Comparison of ENCODE assay signal across 19 mouse cellular contexts in the genomic region with DNA sequence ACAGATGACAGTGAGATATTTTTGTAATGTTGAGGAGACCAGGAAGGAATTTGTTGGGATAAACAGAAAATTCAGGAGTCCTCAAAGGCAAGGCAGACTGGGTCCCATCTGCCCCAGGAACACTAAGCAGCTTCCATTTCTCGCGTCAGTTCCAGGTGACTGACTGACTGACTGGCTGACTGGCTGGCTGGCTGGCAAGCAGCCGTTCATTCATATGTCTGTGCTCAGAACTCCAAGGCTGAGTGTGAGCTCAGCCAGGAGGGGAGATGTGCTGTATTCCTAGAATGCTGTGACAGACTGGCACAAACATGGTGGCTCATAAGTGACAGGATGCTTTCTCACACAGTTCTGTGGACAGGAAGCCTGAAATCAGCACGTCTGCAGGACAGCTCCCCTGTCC. TPM values are rescaled to one million over a fixed set of nuclear protein-coding genes. Genes with fewer than 3 reads are reported as not detected.
DNase-seq lines count a peak whose midpoint lies in the region; ATAC-seq and TF ChIP-seq lines count a peak whose summit lies in the region.
"Had no signal": no experiment of that assay in that cellular context is flagged by ENCODE, and none has a peak within 500 bp of the region (broad histone marks: within the 10 kb centered on the region; RNA-seq: fewer than 3 reads in every experiment).

No protein-coding gene starts in this region.

- peaks cover 27% of the 10 kb centered on the region for H3K4me1 ChIP-seq in forebrain, embryonic 15.5 days
- H3K4me1 ChIP-seq in forebrain, embryonic 11.5 days (replicated peaks; ENCODE audit: control insufficient read depth, insufficient read depth, low read length), result no peaks in the 10 kb centered on the region
- peaks cover 9% of the 10 kb centered on the region for H3K4me1 ChIP-seq in forebrain, postnatal 0 days (ENCODE audit: insufficient read depth)
- H3K4me1 ChIP-seq in midbrain, embryonic 14.5 days (ENCODE audit: control insufficient read depth, insufficient read depth, low read length), result peaks cover 21% of the 10 kb centered on the region
- H3K4me1 ChIP-seq: intestine, embryonic 15.5 days; liver, embryonic 15.5 days had no signal

- H3K9me3 ChIP-seq in forebrain, embryonic 15.5 days, result no peaks in the 10 kb centered on the region
- no peaks in the 10 kb centered on the region for H3K9me3 ChIP-seq in forebrain, embryonic 11.5 days (ENCODE audit: control insufficient read depth, low read length)
- no peaks in the 10 kb centered on the region for H3K9me3 ChIP-seq in forebrain, postnatal 0 days (ENCODE audit: low read length)
- no peaks in the 10 kb centered on the region for H3K9me3 ChIP-seq in midbrain, embryonic 14.5 days (ENCODE audit: control insufficient read depth, low read length)
- H3K9me3 ChIP-seq: embryonic facial prominence, embryonic 10.5 days; heart, embryonic 12.5 days; intestine, embryonic 15.5 days; liver, embryonic 15.5 days; megakaryocyte, embryonic 14.5 days had no signal

- no peak overlapping the region for H3K4me3 ChIP-seq in forebrain, embryonic 15.5 days
- no peak overlapping the region for H3K4me3 ChIP-seq in forebrain, embryonic 11.5 days (ENCODE audit: low read depth, low read length)
- no peak overlapping the region for H3K4me3 ChIP-seq in forebrain, postnatal 0 days (ENCODE audit: low read depth, low read length)
- H3K4me3 ChIP-seq in midbrain, embryonic 14.5 days (replicated peaks; ENCODE audit: low read depth, low read length), result no peak overlapping the region
- H3K4me3 ChIP-seq: embryonic facial prominence, embryonic 10.5 days; heart, embryonic 12.5 days; intestine, embryonic 15.5 days; liver, embryonic 15.5 days; megakaryocyte, embryonic 14.5 days had no signal

- WGBS in forebrain, embryonic 15.5 days, result 59% methylated on average over 4 of the region's 4 CpGs
- 85% methylated on average over 4 of the region's 4 CpGs for WGBS in forebrain, embryonic 11.5 days
- 61% methylated on average over 4 of the region's 4 CpGs for WGBS in forebrain, postnatal 0 days
- WGBS in midbrain, embryonic 14.5 days, result 60% methylated on average over 4 of the region's 4 CpGs

- intact Hi-C loops in left cerebral cortex, postnatal 4 days (cut with DNase I), result no loop called here

- no peak for TF ChIP-seq CTCF in forebrain, postnatal 0 days (IDR thresholded peaks at IDR 0.05; ENCODE audit: low read depth)

- H3K36me3 ChIP-seq in forebrain, embryonic 15.5 days, result peaks cover 38% of the 10 kb centered on the region
- no peaks in the 10 kb centered on the region; the same call in 1 of the 2 replicates for H3K36me3 ChIP-seq in forebrain, embryonic 11.5 days (ENCODE audit: control insufficient read depth, insufficient read depth, low read length)
- peaks cover 62% of the 10 kb centered on the region for H3K36me3 ChIP-seq in forebrain, postnatal 0 days (ENCODE audit: insufficient read depth)
- H3K36me3 ChIP-seq in midbrain, embryonic 14.5 days (ENCODE audit: control insufficient read depth, insufficient read depth, low read length), result peaks cover 49% of the 10 kb centered on the region
- H3K36me3 ChIP-seq: heart, embryonic 12.5 days; intestine, embryonic 15.5 days; liver, embryonic 15.5 days had no signal

- no peaks in the 10 kb centered on the region for H3K27me3 ChIP-seq in forebrain, embryonic 15.5 days
- no peaks in the 10 kb centered on the region for H3K27me3 ChIP-seq in forebrain, embryonic 11.5 days (ENCODE audit: control insufficient read depth, insufficient read depth, low read length)
- H3K27me3 ChIP-seq in forebrain, postnatal 0 days (ENCODE audit: insufficient read depth, low read length), result no peaks in the 10 kb centered on the region
- H3K27me3 ChIP-seq in midbrain, embryonic 14.5 days (ENCODE audit: control insufficient read depth, insufficient read depth, low read length), result no peaks in the 10 kb centered on the region
- H3K27me3 ChIP-seq: heart, embryonic 12.5 days; intestine, embryonic 15.5 days; liver, embryonic 15.5 days; megakaryocyte, embryonic 14.5 days; Patski had no signal

- H3K4me2 ChIP-seq in forebrain, embryonic 15.5 days (replicated peaks), result no peak overlapping the region
- H3K4me2 ChIP-seq in forebrain, embryonic 11.5 days (ENCODE audit: low read depth, low read length, severe bottlenecking), result no peak overlapping the region
- H3K4me2 ChIP-seq in forebrain, postnatal 0 days (ENCODE audit: low read depth), result no peak overlapping the region
- H3K4me2 ChIP-seq in midbrain, embryonic 14.5 days (ENCODE audit: low read length), result no peak overlapping the region
- H3K4me2 ChIP-seq: heart, embryonic 12.5 days; intestine, embryonic 15.5 days; liver, embryonic 15.5 days had no signal

- peak; percentile 64 for ATAC-seq in forebrain, embryonic 15.5 days (replicated peaks)
- no peak for ATAC-seq in forebrain, embryonic 11.5 days (replicated peaks; ENCODE audit: low FRiP score)
- peak; percentile 68 for ATAC-seq in forebrain, postnatal 0 days
- ATAC-seq in midbrain, embryonic 14.5 days (ENCODE audit: low FRiP score, low TSS enrichment), result no peak
- no peak for ATAC-seq in erythroid progenitor cell, adult 5-6 weeks (replicated peaks; ENCODE audit: low FRiP score, poor library complexity, severe bottlenecking)
- ATAC-seq: activated CD4-positive, CD25-positive, alpha-beta regulatory T cell, adult 4 months; intestine, embryonic 15.5 days; Patski had no signal

- no peak overlapping the region for H3K9ac ChIP-seq in forebrain, embryonic 15.5 days (replicated peaks)
- no peak overlapping the region for H3K9ac ChIP-seq in forebrain, embryonic 11.5 days (ENCODE audit: low read length)
- H3K9ac ChIP-seq in forebrain, postnatal 0 days, result no peak overlapping the region
- H3K9ac ChIP-seq in midbrain, embryonic 14.5 days (replicated peaks; ENCODE audit: low read length), result no peak overlapping the region
- H3K9ac ChIP-seq: heart, embryonic 12.5 days; intestine, embryonic 15.5 days; liver, embryonic 15.5 days had no signal

- peak overlapping the region; percentile 70 for H3K27ac ChIP-seq in forebrain, embryonic 15.5 days (replicated peaks)
- H3K27ac ChIP-seq in forebrain, embryonic 11.5 days (ENCODE audit: low read depth, low read length), result no peak overlapping the region
- H3K27ac ChIP-seq in forebrain, postnatal 0 days (ENCODE audit: low read depth, low read length), result peak overlapping the region; percentile 83
- H3K27ac ChIP-seq in midbrain, embryonic 14.5 days (replicated peaks; ENCODE audit: low read depth, low read length), result peak overlapping the region; percentile 79
- H3K27ac ChIP-seq: embryonic facial prominence, embryonic 10.5 days; intestine, embryonic 15.5 days; liver, embryonic 15.5 days had no signal

- DNase-seq in forebrain, embryonic 11.5 days (ENCODE audit: low spot score), result no peak
- peak; percentile 31 for DNase-seq in left cerebral cortex, postnatal 4 days
- no peak for DNase-seq in left cerebral cortex, adult 11 months (ENCODE audit: low spot score)
- peak; percentile 77 for DNase-seq in forebrain, postnatal 0 days
- no peak for DNase-seq in midbrain, embryonic 14.5 days
- DNase-seq in adrenal gland, adult (ENCODE audit: inconsistent age in 2 of 2, low spot score in 1 of 2), result no peak
- DNase-seq: kidney, postnatal 10 days; lung, postnatal 14 days; thymus, postnatal 36 days had no signal

RNA-seq across cellular contexts. Expression of a gene that starts 1.4 kb away (rescaled TPM):
- polyA plus RNA-seq in forebrain, embryonic 15.5 days (2015; fragmentation: Nextera tagmentation; extraction: Ambion mirVana), result 3.5 and 3.9 TPM in 2 replicates
- 0.65 and 1.5 TPM in 2 replicates for polyA plus RNA-seq in forebrain, embryonic 11.5 days (2014; fragmentation: Nextera tagmentation; extraction: Ambion mirVana)
- total RNA-seq in left cerebral cortex, postnatal 4 days (2021), result 1 to 10 TPM; 5.6 to 9.8 TPM
- total RNA-seq in forebrain, postnatal 0 days (2014; rRNA removed), result 11.1 and 12.2 TPM in 2 replicates
- 9.9 and 15.9 TPM in 2 replicates for polyA plus RNA-seq in forebrain, postnatal 0 days (2015; fragmentation: Nextera tagmentation; extraction: Ambion mirVana)
- 7.9 and 8.7 TPM in 2 replicates for polyA plus RNA-seq in midbrain, embryonic 14.5 days (2014; fragmentation: Nextera tagmentation; extraction: Ambion mirVana)
- total RNA-seq in erythroid progenitor cell, adult 5-6 weeks (2015; ENCODE audit: low replicate concordance), result not detected in 2 replicates
- not detected in 2 replicates for total RNA-seq in erythroid progenitor cell, adult 5-6 weeks (2017; ENCODE audit: low replicate concordance)
- total RNA-seq: heart, postnatal 25 days had no signal
- polyA plus RNA-seq: intestine, embryonic 15.5 days had no signal

Comparison
In these comparisons a context has a peak if more than half of its experiments do, and no peak if none do; other contexts are left out.
1. ATAC-seq: peak in forebrain, embryonic 15.5 days (single experiment) and forebrain, postnatal 0 days (single experiment); none in forebrain, embryonic 11.5 days (single experiment), midbrain, embryonic 14.5 days (single experiment) and erythroid progenitor cell, adult 5-6 weeks (single experiment).
2. DNase-seq: peak in left cerebral cortex, postnatal 4 days (single experiment) and forebrain, postnatal 0 days (single experiment); none in forebrain, embryonic 11.5 days (single experiment), left cerebral cortex, adult 11 months (single experiment), midbrain, embryonic 14.5 days (single experiment) and adrenal gland, adult (0 of 2).